ENCODE assay signal across 5 mouse cellular contexts in genomic region chr5:124217092-124217491, GRCm38 (mm10). TPM values are rescaled to one million over a fixed set of nuclear protein-coding genes. Genes with fewer than 3 reads are reported as not detected.
A peak's percentile ranks its signal among the peaks of the same experiment; 100 is the strongest.
DNase-seq lines count a peak whose midpoint lies in the region; ATAC-seq and TF ChIP-seq lines count a peak whose summit lies in the region.
"Not testable (repeated sequence)": the region's sequence is repeated elsewhere in the genome, so short reads cannot be mapped to it uniquely, and the experiment has no call there.

No protein-coding gene starts in this region.

- H3K27ac ChIP-seq in gastrocnemius, adult 2 months = peak overlapping the region; percentile 70; the same call in 1 of the 2 replicates
- peak overlapping the region; percentile 68; the same call in 1 of the 2 replicates for H3K27ac ChIP-seq in heart, adult 2 months
- H3K27ac ChIP-seq in heart, postnatal 0 days (ENCODE audit: low read depth) = peak overlapping the region; percentile 31; the same call in 1 of the 2 replicates
- H3K27ac ChIP-seq in layer of hippocampus, adult 2 months = peak overlapping the region; percentile 98

- intact Hi-C loops in gastrocnemius, adult 2 months (cut with DNase I); heart, adult 2 months (cut with DNase I): not testable (repeated sequence)

- not testable (repeated sequence) for H3K79me2 ChIP-seq in heart, adult 2 months (replicated peaks; ENCODE audit: control insufficient read depth, insufficient read depth, low read length)

- H3K9me3 ChIP-seq in heart, postnatal 0 days (replicated peaks; ENCODE audit: control insufficient read depth, low read length) = not testable (repeated sequence)

- H3K27me3 ChIP-seq in heart, adult 2 months (ENCODE audit: control insufficient read depth, insufficient read depth, low read length); heart, postnatal 0 days (ENCODE audit: control insufficient read depth, insufficient read depth, low read length): not testable (repeated sequence)

- H3K4me3 ChIP-seq in gastrocnemius, adult 2 months; heart, adult 2 months; heart, postnatal 0 days (ENCODE audit: low read depth, low read length); layer of hippocampus, adult 2 months: not testable (repeated sequence)

- not testable (repeated sequence) for TF ChIP-seq EP300 in heart, adult 2 months (IDR thresholded peaks at IDR 0.05; ENCODE audit: insufficient read depth, low read depth, low read length); heart, postnatal 0 days (IDR thresholded peaks at IDR 0.05; ENCODE audit: low read depth)

- WGBS in heart, adult 2 months = 86% methylated on average over 5 of the region's 5 CpGs
- WGBS in heart, postnatal 0 days = 81% methylated on average over 5 of the region's 5 CpGs

- not testable (repeated sequence) for H3K9ac ChIP-seq in heart, adult 2 months (ENCODE audit: low read depth, low read length); heart, postnatal 0 days (replicated peaks; ENCODE audit: low read depth, low read length)

- not testable (repeated sequence) for TF ChIP-seq POLR2A in heart, adult 2 months (IDR thresholded peaks at IDR 0.05; ENCODE audit: insufficient read depth, low read depth, low read length)

- DNase-seq in gastrocnemius, adult 2 months; heart, adult 2 months; heart, postnatal 0 days (ENCODE audit: low spot score); layer of hippocampus, adult 2 months (ENCODE audit: low spot score in 2 of 2): not testable (repeated sequence)
- DNase-seq in thymus, postnatal 14 days = peak; percentile 20

- peaks cover 57% of the 10 kb centered on the region for H3K4me1 ChIP-seq in heart, adult 2 months (ENCODE audit: control insufficient read depth, insufficient read depth, low read length)
- peaks cover 76% of the 10 kb centered on the region for H3K4me1 ChIP-seq in heart, postnatal 0 days (ENCODE audit: control insufficient read depth, insufficient read depth)

- peaks cover 12% of the 10 kb centered on the region for H3K36me3 ChIP-seq in heart, adult 2 months (ENCODE audit: control insufficient read depth, insufficient read depth, low read length)
- not testable (repeated sequence) for H3K36me3 ChIP-seq in heart, postnatal 0 days (replicated peaks; ENCODE audit: control insufficient read depth, insufficient read depth, low read length)

- not testable (repeated sequence) for ATAC-seq in heart, postnatal 0 days (ENCODE audit: insufficient read depth, low read depth)

- not testable (repeated sequence) for TF ChIP-seq CTCF in gastrocnemius, adult 2 months (IDR thresholded peaks at IDR 0.05); heart, adult 2 months (IDR thresholded peaks at IDR 0.05); heart, postnatal 0 days (IDR thresholded peaks at IDR 0.05; ENCODE audit: low read depth); layer of hippocampus, adult 2 months (conservative IDR thresholded peaks at IDR 0.05)

- H3K4me2 ChIP-seq in heart, postnatal 0 days (ENCODE audit: low read depth, low read length) = not testable (repeated sequence)

RNA-seq across cellular contexts. Expression of gene Pitpnm2, which starts 32.5 kb away (rescaled TPM):
- total RNA-seq in gastrocnemius, adult 2 months (2021) = 10 to 100 TPM; 18.1 to 28.4 TPM
- total RNA-seq in heart, adult 2 months (2021) = 10 to 100 TPM; 40.1 TPM
- 34.9 and 37.7 TPM in 2 replicates for polyA plus RNA-seq in heart, adult 2 months (2012; rRNA removed)
- total RNA-seq in heart, postnatal 0 days (2014; rRNA removed; ENCODE audit: low replicate concordance) = 17.1 and 28.6 TPM in 2 replicates
- 3.1 and 3.2 TPM in 2 replicates for polyA plus RNA-seq in heart, postnatal 0 days (2015; fragmentation: Nextera tagmentation; extraction: Ambion mirVana)
- total RNA-seq in layer of hippocampus, adult 2 months (2021) = 100 to 1,000 TPM; 379 to 394 TPM

Comparison
In these comparisons a context has a peak if more than half of its experiments do, and no peak if none do; other contexts are left out.
1. H3K27ac ChIP-seq: peak in every context shown above with its lines; median percentile 98 in layer of hippocampus, adult 2 months; 70 in gastrocnemius, adult 2 months; 68 in heart, adult 2 months; 31 in heart, postnatal 0 days.
2. RNA of gene Pitpnm2, which starts 32.5 kb away (total RNA-seq): 379 to 394 TPM in layer of hippocampus, adult 2 months; 40.1 TPM in heart, adult 2 months, 18.1 to 28.4 TPM in gastrocnemius, adult 2 months and 17.1 to 28.6 TPM in heart, postnatal 0 days; every median in the first group is over 4 times any median in the second.